21 mouse cellular contexts compared by ENCODE assay signal in the genomic region with DNA sequence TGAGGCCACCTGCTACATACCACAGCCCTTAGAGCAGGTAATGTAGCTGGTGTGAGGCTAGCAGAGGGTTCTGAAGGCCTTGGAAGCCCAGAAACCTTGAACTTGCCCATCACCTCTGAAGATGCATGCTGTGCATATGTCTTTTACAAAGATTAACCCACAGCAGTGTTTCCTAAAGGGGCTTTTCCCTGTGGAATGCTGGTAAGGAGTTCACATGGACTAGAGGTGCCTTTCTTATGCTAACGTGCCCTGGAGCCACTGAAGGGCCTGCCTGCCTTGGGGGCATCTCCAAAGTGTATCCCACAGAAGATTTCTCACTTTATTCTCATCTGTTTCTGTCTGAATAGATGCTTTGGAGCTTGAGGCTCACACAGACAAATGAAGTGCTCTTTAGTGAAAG.
"Had no signal": no experiment of that assay in that cellular context is flagged by ENCODE, and none has a peak within 500 bp of the region (broad histone marks: within the 10 kb centered on the region; RNA-seq: fewer than 3 reads in every experiment).

No protein-coding gene starts in this region.

- H3K27me3 ChIP-seq: liver, embryonic 12.5 days; liver, embryonic 15.5 days; lung, embryonic 15.5 days; megakaryocyte, embryonic 14.5 days; midbrain, embryonic 13.5 days; neural tube, embryonic 12.5 days; neural tube, embryonic 15.5 days had no signal

- H3K4me3 ChIP-seq: limb, embryonic 10.5 days; limb, embryonic 13.5 days; liver, embryonic 12.5 days; liver, embryonic 15.5 days; lung, embryonic 15.5 days; megakaryocyte, embryonic 14.5 days; midbrain, embryonic 13.5 days; neural tube, embryonic 12.5 days; neural tube, embryonic 15.5 days had no signal

- H3K27ac ChIP-seq: limb, embryonic 10.5 days; limb, embryonic 13.5 days; liver, embryonic 12.5 days; liver, embryonic 15.5 days; lung, embryonic 15.5 days; midbrain, embryonic 13.5 days; neural tube, embryonic 12.5 days; neural tube, embryonic 15.5 days; stomach, postnatal 0 days had no signal

- H3K9ac ChIP-seq: limb, embryonic 13.5 days; liver, embryonic 12.5 days; liver, embryonic 15.5 days; lung, embryonic 15.5 days; midbrain, embryonic 13.5 days; neural tube, embryonic 12.5 days; neural tube, embryonic 15.5 days had no signal

- H3K36me3 ChIP-seq: limb, embryonic 10.5 days; limb, embryonic 13.5 days; liver, embryonic 12.5 days; midbrain, embryonic 13.5 days; neural tube, embryonic 12.5 days; neural tube, embryonic 15.5 days had no signal

- H3K9me3 ChIP-seq: limb, embryonic 10.5 days; limb, embryonic 13.5 days; liver, embryonic 12.5 days; liver, embryonic 15.5 days; lung, embryonic 15.5 days; megakaryocyte, embryonic 14.5 days; midbrain, embryonic 13.5 days; neural tube, embryonic 12.5 days; neural tube, embryonic 15.5 days had no signal

- H3K4me2 ChIP-seq: limb, embryonic 13.5 days; liver, embryonic 12.5 days; liver, embryonic 15.5 days; lung, embryonic 15.5 days; midbrain, embryonic 13.5 days; neural tube, embryonic 12.5 days; neural tube, embryonic 15.5 days had no signal

- DNase-seq: kidney, adult 9 months; kidney, postnatal 14 days; kidney, postnatal 4 days; liver; lung, adult 18-20 months; lung, postnatal 10 days; lung, postnatal 36 days; right cerebral cortex, adult 18-20 months; right cerebral cortex, postnatal 14 days; right cerebral cortex, postnatal 4 days; thymus, postnatal 25 days had no signal

- ATAC-seq: liver, embryonic 12.5 days; midbrain, embryonic 13.5 days had no signal

- H3K4me1 ChIP-seq: liver, embryonic 12.5 days; liver, embryonic 15.5 days; lung, embryonic 15.5 days; megakaryocyte, embryonic 14.5 days; neural tube, embryonic 12.5 days; neural tube, embryonic 15.5 days had no signal
